Mouse (Mus musculus): ENCODE measurements around the gene Rasgef1b. TPM values are rescaled to one million over a fixed set of nuclear protein-coding genes. Genes with fewer than 3 reads are reported as not detected.

Rasgef1b gene
- polyA plus RNA-seq, 1 experiment from 2014 or later: 66.1 TPM

- no peak for ATAC-seq (ENCODE audit: low read depth)
- Histone ChIP-seq H3K9me3 (no peaks in the 10 kb centered on the region), H3K4me3 (no peak overlapping the region), H3K27ac (replicated peaks) (no peak overlapping the region), H3K36me3 (no peaks in the 10 kb centered on the region), H3K27me3 (peaks cover 23% of the 10 kb centered on the region), H3K4me2 (no peak overlapping the region), H3K9ac (no peak overlapping the region), H3K4me1 (replicated peaks) (peaks cover 35% of the 10 kb centered on the region)
- WGBS: 9% methylated on average over 1 of the region's 1 CpGs
Measured at GRCm38 (mm10) chr5:99385090-99385489, 343.8 kb downstream of the Rasgef1b start.

- Histone ChIP-seq H3K27me3 (peaks cover 13% of the 10 kb centered on the region; the same call in 1 of the 2 replicates), H3K36me3 (no peaks in the 10 kb centered on the region), H3K4me3 (no peak overlapping the region), H3K4me2 (no peak overlapping the region), H3K9me3 (no peaks in the 10 kb centered on the region), H3K27ac (replicated peaks) (no peak overlapping the region), H3K9ac (no peak overlapping the region), H3K4me1 (replicated peaks) (peaks cover 46% of the 10 kb centered on the region)
- ATAC-seq (ENCODE audit: low read depth): no peak
- 87% methylated on average over 13 of the region's 13 CpGs for WGBS
Measured at GRCm38 (mm10) chr5:99383783-99384281, 345.0 kb downstream of the Rasgef1b start.

- Histone ChIP-seq H3K9me3 (no peaks in the 10 kb centered on the region), H3K4me2 (no peak overlapping the region), H3K27me3 (peaks cover 13% of the 10 kb centered on the region; the same call in 1 of the 2 replicates), H3K27ac (replicated peaks) (no peak overlapping the region), H3K4me3 (no peak overlapping the region), H3K4me1 (replicated peaks) (peaks cover 54% of the 10 kb centered on the region), H3K9ac (no peak overlapping the region), H3K36me3 (no peaks in the 10 kb centered on the region)
- no peak for ATAC-seq (ENCODE audit: low read depth)
- 61% methylated on average over 5 of the region's 5 CpGs for WGBS
Measured at GRCm38 (mm10) chr5:99382786-99383185, 346.1 kb downstream of the Rasgef1b start.

GRCm38 (mm10) chr5:99381639-99382038 lies 347.2 kb downstream of the Rasgef1b start:
- no peak overlapping the region for H3K4me2 ChIP-seq
- WGBS: 81% methylated on average over 2 of the region's 2 CpGs
- no peak overlapping the region for H3K9ac ChIP-seq
- no peak overlapping the region for H3K27ac ChIP-seq (replicated peaks)
- H3K36me3 ChIP-seq: no peaks in the 10 kb centered on the region
- no peaks in the 10 kb centered on the region for H3K9me3 ChIP-seq
- no peak overlapping the region for H3K4me3 ChIP-seq
- no peak for ATAC-seq (ENCODE audit: low read depth)
- H3K27me3 ChIP-seq: peaks cover 8% of the 10 kb centered on the region; the same call in 1 of the 2 replicates
- H3K4me1 ChIP-seq (replicated peaks): peaks cover 45% of the 10 kb centered on the region

- H3K9ac ChIP-seq: no peak overlapping the region
- H3K36me3 ChIP-seq: no peaks in the 10 kb centered on the region
- no peak for ATAC-seq (ENCODE audit: low read depth)
- no peak overlapping the region for H3K4me2 ChIP-seq
- no peaks in the 10 kb centered on the region for H3K9me3 ChIP-seq
- H3K4me1 ChIP-seq (replicated peaks): peaks cover 38% of the 10 kb centered on the region
- no peak overlapping the region for H3K4me3 ChIP-seq
- no peak overlapping the region for H3K27ac ChIP-seq (replicated peaks)
- 91% methylated on average over 9 of the region's 9 CpGs for WGBS
- peaks cover 8% of the 10 kb centered on the region; the same call in 1 of the 2 replicates for H3K27me3 ChIP-seq
Measured at GRCm38 (mm10) chr5:99380882-99381281, 348.0 kb downstream of the Rasgef1b start.

GRCm38 (mm10) chr5:99380166-99380565 lies 348.7 kb downstream of the Rasgef1b start:
- ATAC-seq (ENCODE audit: low read depth): no peak; the same call in 1 of the 2 replicates
- Histone ChIP-seq H3K4me2 (no peak overlapping the region), H3K9me3 (no peaks in the 10 kb centered on the region), H3K4me1 (replicated peaks) (peaks cover 31% of the 10 kb centered on the region), H3K27me3 (peaks cover 8% of the 10 kb centered on the region; the same call in 1 of the 2 replicates), H3K36me3 (no peaks in the 10 kb centered on the region), H3K4me3 (no peak overlapping the region), H3K27ac (replicated peaks) (no peak overlapping the region), H3K9ac (no peak overlapping the region)
- WGBS: 46% methylated on average over 12 of the region's 12 CpGs

- 0 out of 2 replicates have a peak, but pooled peaks cover 4% of the 10 kb centered on the region for H3K27me3 ChIP-seq
- H3K4me2 ChIP-seq: no peak overlapping the region
- H3K27ac ChIP-seq (replicated peaks): no peak overlapping the region
- no peaks in the 10 kb centered on the region for H3K9me3 ChIP-seq
- WGBS: 68% methylated on average over 11 of the region's 11 CpGs
- ATAC-seq (ENCODE audit: low read depth): no peak
- H3K9ac ChIP-seq: no peak overlapping the region
- peaks cover 29% of the 10 kb centered on the region for H3K4me1 ChIP-seq (replicated peaks)
- H3K36me3 ChIP-seq: no peaks in the 10 kb centered on the region
- no peak overlapping the region for H3K4me3 ChIP-seq
Measured at GRCm38 (mm10) chr5:99378437-99379226, 350.2 kb downstream of the Rasgef1b start.

- Histone ChIP-seq H3K4me3 (no peak overlapping the region), H3K27ac (replicated peaks) (no peak overlapping the region), H3K9ac (no peak overlapping the region), H3K27me3 (0 out of 2 replicates have a peak, but pooled peaks cover 8% of the 10 kb centered on the region), H3K9me3 (no peaks in the 10 kb centered on the region), H3K4me2 (no peak overlapping the region), H3K4me1 (replicated peaks) (peaks cover 21% of the 10 kb centered on the region), H3K36me3 (no peaks in the 10 kb centered on the region)
- no peak for ATAC-seq (ENCODE audit: low read depth)
- 81% methylated on average over 7 of the region's 7 CpGs for WGBS
Measured at GRCm38 (mm10) chr5:99375725-99376124, 353.1 kb downstream of the Rasgef1b start.

- WGBS: 74% methylated on average over 6 of the region's 6 CpGs
- Histone ChIP-seq H3K9ac (no peak overlapping the region), H3K27ac (replicated peaks) (no peak overlapping the region), H3K4me2 (no peak overlapping the region), H3K4me1 (replicated peaks) (peaks cover 14% of the 10 kb centered on the region), H3K36me3 (no peaks in the 10 kb centered on the region), H3K9me3 (no peaks in the 10 kb centered on the region), H3K27me3 (0 out of 2 replicates have a peak, but pooled peaks cover 8% of the 10 kb centered on the region), H3K4me3 (no peak overlapping the region)
- no peak for ATAC-seq (ENCODE audit: low read depth)
Measured at GRCm38 (mm10) chr5:99374460-99374859, 354.4 kb downstream of the Rasgef1b start.

GRCm38 (mm10) chr5:99373570-99374151 lies 355.2 kb downstream of the Rasgef1b start:
- 0 out of 2 replicates have a peak, but pooled peaks cover 8% of the 10 kb centered on the region for H3K27me3 ChIP-seq
- no peak overlapping the region for H3K4me2 ChIP-seq
- H3K4me3 ChIP-seq: no peak overlapping the region
- no peak for ATAC-seq (ENCODE audit: low read depth)
- WGBS: 74% methylated on average over 8 of the region's 8 CpGs
- no peaks in the 10 kb centered on the region for H3K9me3 ChIP-seq
- H3K27ac ChIP-seq (replicated peaks): no peak overlapping the region
- H3K4me1 ChIP-seq (replicated peaks): peaks cover 6% of the 10 kb centered on the region
- no peak overlapping the region for H3K9ac ChIP-seq
- no peaks in the 10 kb centered on the region for H3K36me3 ChIP-seq

- Histone ChIP-seq H3K36me3 (no peaks in the 10 kb centered on the region), H3K9me3 (no peaks in the 10 kb centered on the region), H3K4me3 (no peak overlapping the region), H3K27ac (replicated peaks) (no peak overlapping the region), H3K4me2 (no peak overlapping the region), H3K4me1 (replicated peaks) (no peaks in the 10 kb centered on the region), H3K27me3 (0 out of 2 replicates have a peak, but pooled peaks cover 4% of the 10 kb centered on the region), H3K9ac (no peak overlapping the region)
- WGBS: 80% methylated on average over 5 of the region's 5 CpGs
- no peak for ATAC-seq (ENCODE audit: low read depth)
Measured at GRCm38 (mm10) chr5:99370636-99371035, 358.2 kb downstream of the Rasgef1b start.

GRCm38 (mm10) chr5:99369256-99369655 lies 359.6 kb downstream of the Rasgef1b start:
- no peak overlapping the region for H3K9ac ChIP-seq
- H3K27me3 ChIP-seq: 0 out of 2 replicates have a peak, but pooled peaks cover 4% of the 10 kb centered on the region
- H3K9me3 ChIP-seq: no peaks in the 10 kb centered on the region
- ATAC-seq (ENCODE audit: low read depth): no peak
- WGBS: 64% methylated on average over 6 of the region's 6 CpGs
- no peaks in the 10 kb centered on the region for H3K4me1 ChIP-seq (replicated peaks)
- no peak overlapping the region for H3K4me3 ChIP-seq
- H3K36me3 ChIP-seq: no peaks in the 10 kb centered on the region
- H3K27ac ChIP-seq (replicated peaks): no peak overlapping the region
- no peak overlapping the region for H3K4me2 ChIP-seq
